Mouse (Mus musculus): ENCODE results near the gene Spo11.

Gene Spo11

GRCm38 (mm10) chr2:172977409-172978130 is at the start of gene Spo11:
Gene Spo11, plus strand, starts transcription at chr2:172977700.
- H3K27me3 ChIP-seq (ENCODE audit: control insufficient read depth, insufficient read depth, low read length, poor library complexity, severe bottlenecking) = no peaks in the 10 kb centered on the region
- H3K36me3 ChIP-seq (ENCODE audit: control insufficient read depth, insufficient read depth, low read length, poor library complexity, severe bottlenecking) = no peaks in the 10 kb centered on the region
- peak; percentile 51 for DNase-seq (ENCODE audit: low read depth, low spot score)

GRCm38 (mm10) chr2:172929905-172930436 is 47.5 kb upstream of the Spo11 start:
- no peaks in the 10 kb centered on the region for H3K36me3 ChIP-seq (ENCODE audit: control insufficient read depth, insufficient read depth, low read length, poor library complexity, severe bottlenecking)
- DNase-seq (ENCODE audit: low read depth, low spot score) = no peak
- H3K27me3 ChIP-seq (ENCODE audit: control insufficient read depth, insufficient read depth, low read length, poor library complexity, severe bottlenecking) = 0 out of 2 replicates have a peak, but pooled peaks cover 2% of the 10 kb centered on the region

GRCm38 (mm10) chr2:172931137-172931898 is 46.2 kb upstream of the Spo11 start:
- Histone ChIP-seq H3K36me3 (ENCODE audit: control insufficient read depth, insufficient read depth, low read length, poor library complexity, severe bottlenecking) (no peaks in the 10 kb centered on the region), H3K27me3 (ENCODE audit: control insufficient read depth, insufficient read depth, low read length, poor library complexity, severe bottlenecking) (0 out of 2 replicates have a peak, but pooled peaks cover 2% of the 10 kb centered on the region)
- DNase-seq (ENCODE audit: low read depth, low spot score) = no peak

- no peak for DNase-seq (ENCODE audit: low read depth, low spot score)
- Histone ChIP-seq H3K27me3 (ENCODE audit: control insufficient read depth, insufficient read depth, low read length, poor library complexity, severe bottlenecking) (peaks cover 5% of the 10 kb centered on the region; the same call in 1 of the 2 replicates), H3K36me3 (ENCODE audit: control insufficient read depth, insufficient read depth, low read length, poor library complexity, severe bottlenecking) (no peaks in the 10 kb centered on the region)
Measured at GRCm38 (mm10) chr2:172933631-172934419, 43.7 kb upstream of the Spo11 start.

GRCm38 (mm10) chr2:172934420-172934788 is 43.1 kb upstream of the Spo11 start:
- Histone ChIP-seq H3K27me3 (ENCODE audit: control insufficient read depth, insufficient read depth, low read length, poor library complexity, severe bottlenecking) (peaks cover 5% of the 10 kb centered on the region; the same call in 1 of the 2 replicates), H3K36me3 (ENCODE audit: control insufficient read depth, insufficient read depth, low read length, poor library complexity, severe bottlenecking) (no peaks in the 10 kb centered on the region)
- no peak for DNase-seq (ENCODE audit: low read depth, low spot score)

- peaks cover 5% of the 10 kb centered on the region; the same call in 1 of the 2 replicates for H3K27me3 ChIP-seq (ENCODE audit: control insufficient read depth, insufficient read depth, low read length, poor library complexity, severe bottlenecking)
- no peak for DNase-seq (ENCODE audit: low read depth, low spot score)
- H3K36me3 ChIP-seq (ENCODE audit: control insufficient read depth, insufficient read depth, low read length, poor library complexity, severe bottlenecking) = no peaks in the 10 kb centered on the region
Measured at GRCm38 (mm10) chr2:172934891-172935740, 42.4 kb upstream of the Spo11 start.

GRCm38 (mm10) chr2:172935776-172936562 is 41.5 kb upstream of the Spo11 start:
- Histone ChIP-seq H3K27me3 (ENCODE audit: control insufficient read depth, insufficient read depth, low read length, poor library complexity, severe bottlenecking) (peaks cover 5% of the 10 kb centered on the region; the same call in 1 of the 2 replicates), H3K36me3 (ENCODE audit: control insufficient read depth, insufficient read depth, low read length, poor library complexity, severe bottlenecking) (no peaks in the 10 kb centered on the region)
- DNase-seq (ENCODE audit: low read depth, low spot score) = no peak

GRCm38 (mm10) chr2:172936844-172937243 is 40.7 kb upstream of the Spo11 start:
- no peak for DNase-seq (ENCODE audit: low read depth, low spot score)
- Histone ChIP-seq H3K27me3 (ENCODE audit: control insufficient read depth, insufficient read depth, low read length, poor library complexity, severe bottlenecking) (peaks cover 5% of the 10 kb centered on the region; the same call in 1 of the 2 replicates), H3K36me3 (ENCODE audit: control insufficient read depth, insufficient read depth, low read length, poor library complexity, severe bottlenecking) (no peaks in the 10 kb centered on the region)

GRCm38 (mm10) chr2:172937326-172938190 is 39.9 kb upstream of the Spo11 start:
- no peaks in the 10 kb centered on the region for H3K36me3 ChIP-seq (ENCODE audit: control insufficient read depth, insufficient read depth, low read length, poor library complexity, severe bottlenecking)
- no peak for DNase-seq (ENCODE audit: low read depth, low spot score)
- peaks cover 5% of the 10 kb centered on the region; the same call in 1 of the 2 replicates for H3K27me3 ChIP-seq (ENCODE audit: control insufficient read depth, insufficient read depth, low read length, poor library complexity, severe bottlenecking)

GRCm38 (mm10) chr2:172938761-172939638 is 38.5 kb upstream of the Spo11 start:
- no peak for DNase-seq (ENCODE audit: low read depth, low spot score)
- Histone ChIP-seq H3K36me3 (ENCODE audit: control insufficient read depth, insufficient read depth, low read length, poor library complexity, severe bottlenecking) (no peaks in the 10 kb centered on the region), H3K27me3 (ENCODE audit: control insufficient read depth, insufficient read depth, low read length, poor library complexity, severe bottlenecking) (peaks cover 5% of the 10 kb centered on the region; the same call in 1 of the 2 replicates)

GRCm38 (mm10) chr2:172939639-172940002 is 37.9 kb upstream of the Spo11 start:
- Histone ChIP-seq H3K36me3 (ENCODE audit: control insufficient read depth, insufficient read depth, low read length, poor library complexity, severe bottlenecking) (no peaks in the 10 kb centered on the region), H3K27me3 (ENCODE audit: control insufficient read depth, insufficient read depth, low read length, poor library complexity, severe bottlenecking) (peaks cover 4% of the 10 kb centered on the region; the same call in 1 of the 2 replicates)
- no peak for DNase-seq (ENCODE audit: low read depth, low spot score)
